Mouse (Mus musculus): ENCODE measurements at regions not wholly inside any gene's neighbourhood (a gene's known extent, or its start where the extent isn't known, plus 50 kb on each side); places are given as distances from the start of the nearest gene placed in this dataset.

GRCm38 (mm10) chr17:16216796-16217195, 386.0 kb upstream of the Rgmb start:
- no peak for TF ChIP-seq ZMIZ1 (IDR thresholded peaks at IDR 0.05; ENCODE audit: low read depth, low read length)
- no peak for TF ChIP-seq KAT2A (IDR thresholded peaks at IDR 0.05; ENCODE audit: insufficient replicate concordance, low read length)
- no peak for TF ChIP-seq USF1 (IDR thresholded peaks at IDR 0.05; ENCODE audit: low read depth, low read length)
- no peak for TF ChIP-seq MAX (IDR thresholded peaks at IDR 0.05; ENCODE audit: low read length)
- TF ChIP-seq EP300 (IDR thresholded peaks at IDR 0.05; ENCODE audit: low read length): no peak
- no peak for TF ChIP-seq CHD2 (IDR thresholded peaks at IDR 0.05; ENCODE audit: low read length)
- no peak for TF ChIP-seq HCFC1 (IDR thresholded peaks at IDR 0.05; ENCODE audit: low read depth, low read length)
